Mouse (Mus musculus) fibroblast of lung, adult 2 months (primary cell): ENCODE results near the gene Fbxl18.
A peak's percentile ranks its signal among the peaks of the same experiment; 100 is the strongest.

Source experiments
- DNase-seq: peaks from one replicate; pipeline ENCODE4 v3.0.0-alpha.2; 2011; ENCODE audit warnings: low read depth

Gene Fbxl18

GRCm38 (mm10) chr5:142823096-142824062 is 71.8 kb downstream of the Fbxl18 start:
- peak; percentile 90 for DNase-seq

GRCm38 (mm10) chr5:142822286-142823095 is 72.7 kb downstream of the Fbxl18 start:
- DNase-seq = no peak

- no peak for DNase-seq
Measured at GRCm38 (mm10) chr5:142821974-142822285, 73.3 kb downstream of the Fbxl18 start.

GRCm38 (mm10) chr5:142821266-142821973 is 73.8 kb downstream of the Fbxl18 start:
- no peak for DNase-seq

GRCm38 (mm10) chr5:142820276-142821265 is 74.7 kb downstream of the Fbxl18 start:
- no peak for DNase-seq

- no peak for DNase-seq
Measured at GRCm38 (mm10) chr5:142819385-142820275, 75.6 kb downstream of the Fbxl18 start.

DNA sequence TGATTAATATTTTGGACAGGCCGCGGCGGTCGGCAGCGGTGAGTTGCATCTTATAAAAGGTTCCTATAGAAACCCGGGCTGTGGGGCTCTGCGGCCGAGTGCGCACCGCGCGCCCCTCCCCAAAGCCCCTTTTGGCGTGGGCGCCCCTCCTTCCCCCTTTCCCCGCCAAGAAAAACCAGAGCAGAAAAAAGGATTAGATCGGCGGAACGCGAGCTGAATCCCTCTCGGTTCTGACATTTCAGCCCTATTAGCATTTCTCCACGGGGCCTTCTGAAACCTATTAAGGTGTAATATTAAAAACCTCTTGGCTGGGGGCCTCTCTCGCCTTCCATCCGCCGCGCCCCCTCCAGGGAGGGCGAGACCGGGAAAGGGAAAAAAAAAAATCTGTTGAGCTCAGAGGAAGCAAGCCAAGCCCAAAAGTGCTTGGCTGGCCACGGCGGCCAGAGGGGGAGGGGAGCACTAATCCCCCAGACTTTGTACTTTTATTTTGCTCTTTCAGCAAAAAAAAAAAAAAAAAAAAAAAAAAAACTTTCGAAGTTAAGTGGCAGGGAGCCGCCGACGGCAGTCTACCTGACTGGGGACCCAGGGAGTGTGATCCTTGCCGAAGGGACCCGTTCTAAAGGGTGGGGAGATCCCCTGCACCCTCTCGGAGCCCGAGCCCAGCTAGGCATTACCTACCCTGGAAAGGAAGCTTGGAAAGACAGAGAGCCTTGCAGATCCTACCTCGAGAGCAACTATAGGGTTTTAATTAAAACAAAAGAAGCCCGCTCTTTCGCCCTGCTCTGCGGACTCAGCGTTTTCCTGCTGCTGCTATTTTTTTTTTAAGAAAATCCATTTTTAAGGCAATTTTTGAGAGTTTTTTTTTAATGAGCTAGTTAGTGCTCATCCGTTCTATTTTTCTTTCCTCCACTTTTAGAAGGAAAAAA is 76.5 kb downstream of the Fbxl18 start:
- DNase-seq = no peak

- peak; percentile 97 for DNase-seq
Measured at GRCm38 (mm10) chr5:142817524-142818434, 77.4 kb downstream of the Fbxl18 start, which contains the start of gene Tnrc18. Tnrc18 (minus strand) TSS chr5:142817662.
